Mouse (Mus musculus) heart, embryonic 15.5 days (tissue): ENCODE measurements at regions not wholly inside any gene's neighbourhood (a gene's known extent, or its start where the extent isn't known, plus 50 kb on each side); places are given as distances from the start of the nearest gene placed in this dataset.
"Not testable (repeated sequence)": the region's sequence is repeated elsewhere in the genome, so short reads cannot be mapped to it uniquely, and the experiment has no call there.

Experiments
- ATAC-seq: fragments of 200-750 bp; cut with Nextera tagmentation; replicated peaks from 2 replicates; pipeline ENCODE4 v1.8.0; 2017; ENCODE audit warnings: low read depth, moderate TSS enrichment; ENCODE audit not compliant: insufficient number of reproducible peaks, insufficient read depth, low FRiP score
- H3K27ac ChIP-seq: fragments of 300-500 bp; sonication (generic); 2 replicates; pipeline ENCODE4 v1.5.1; 2015; ENCODE audit warnings: mild to moderate bottlenecking, inconsistent platforms
- H3K27me3 ChIP-seq: fragments of 300-500 bp; sonication (generic); 2 replicates; pipeline ENCODE4 v1.6.1; 2015; ENCODE audit warnings: inconsistent platforms
- H3K36me3 ChIP-seq: fragments of 300-500 bp; sonication (generic); 2 replicates; pipeline ENCODE4 v1.6.1; 2015; ENCODE audit warnings: mild to moderate bottlenecking, inconsistent platforms
- H3K4me1 ChIP-seq: fragments of 300-500 bp; sonication (generic); replicated peaks from 2 replicates; pipeline ENCODE4 v1.6.1; 2015; ENCODE audit warnings: inconsistent platforms
- H3K4me2 ChIP-seq: fragments of 300-500 bp; sonication (generic); 2 replicates; pipeline ENCODE4 v1.6.1; 2015; ENCODE audit warnings: inconsistent platforms, mild to moderate bottlenecking, moderate library complexity
- H3K4me3 ChIP-seq: fragments of 300-500 bp; sonication (generic); 2 replicates; pipeline ENCODE4 v1.5.1; 2015; ENCODE audit warnings: mild to moderate bottlenecking, inconsistent platforms
- H3K9ac ChIP-seq: fragments of 300-500 bp; sonication (generic); 2 replicates; pipeline ENCODE4 v1.6.1; 2015; ENCODE audit warnings: mild to moderate bottlenecking, inconsistent platforms
- H3K9me3 ChIP-seq: fragments of 300-500 bp; sonication (generic); replicated peaks from 2 replicates; pipeline ENCODE4 v1.6.1; 2016; ENCODE audit warnings: inconsistent platforms
- WGBS: fragments of 180-500 bp; shearing (Covaris S2); methylation state at CpG from one replicate; pipeline ENCODE4 v1.1.7; 2015; ENCODE audit warnings: mixed read lengths; 5-methylcytosine and 5-hydroxymethylcytosine counted together

- Histone ChIP-seq H3K9me3 (no peaks in the 10 kb centered on the region), H3K4me2 (no peak overlapping the region), H3K27me3 (no peaks in the 10 kb centered on the region), H3K4me3 (no peak overlapping the region), H3K27ac (peak overlapping the region; percentile 84), H3K4me1 (peaks cover 74% of the 10 kb centered on the region), H3K36me3 (no peaks in the 10 kb centered on the region), H3K9ac (peak overlapping the region; percentile 31; the same call in 1 of the 2 replicates)
- no peak; the same call in 1 of the 2 replicates for ATAC-seq
- WGBS: 48% methylated on average over 11 of the region's 11 CpGs
These were observed 124.1 kb downstream of the Zfp36l1 start for GRCm38 (mm10) chr12:79988401-79989358.

GRCm38 (mm10) chr12:79986241-79986976, 126.4 kb downstream of the Zfp36l1 start:
- WGBS: 18% methylated on average over 9 of the region's 9 CpGs
- Histone ChIP-seq H3K4me1 (peaks cover 73% of the 10 kb centered on the region), H3K27me3 (no peaks in the 10 kb centered on the region), H3K36me3 (no peaks in the 10 kb centered on the region), H3K27ac (peak overlapping the region; percentile 84), H3K9me3 (no peaks in the 10 kb centered on the region), H3K4me3 (no peak overlapping the region), H3K9ac (no peak overlapping the region; the same call in 1 of the 2 replicates), H3K4me2 (0 out of 2 replicates have a peak overlapping the region, but pooled peaks have one; percentile 5)
- ATAC-seq: no peak

- WGBS: 43% methylated on average over 5 of the region's 5 CpGs
- Histone ChIP-seq H3K4me2 (no peak overlapping the region), H3K4me1 (peaks cover 65% of the 10 kb centered on the region)
These were observed 127.6 kb downstream of the Zfp36l1 start for GRCm38 (mm10) chr12:79984985-79985747.

GRCm38 (mm10) chr12:79984025-79984790, 128.6 kb downstream of the Zfp36l1 start:
- H3K27me3 ChIP-seq: no peaks in the 10 kb centered on the region
- H3K9ac ChIP-seq: no peak overlapping the region
- no peaks in the 10 kb centered on the region for H3K9me3 ChIP-seq
- no peak overlapping the region for H3K4me2 ChIP-seq
- H3K36me3 ChIP-seq: no peaks in the 10 kb centered on the region
- WGBS: 52% methylated on average over 10 of the region's 10 CpGs
- peaks cover 55% of the 10 kb centered on the region for H3K4me1 ChIP-seq
- ATAC-seq: no peak
- peak overlapping the region; percentile 67 for H3K27ac ChIP-seq
- H3K4me3 ChIP-seq: no peak overlapping the region

More at GRCm38 (mm10) chr12:79984985-79985747, 127.6 kb downstream of the Zfp36l1 start:
- Histone ChIP-seq H3K27me3 (no peaks in the 10 kb centered on the region), H3K27ac (peak overlapping the region; percentile 67), H3K4me3 (no peak overlapping the region), H3K9ac (no peak overlapping the region), H3K9me3 (no peaks in the 10 kb centered on the region), H3K36me3 (no peaks in the 10 kb centered on the region)
- ATAC-seq: no peak; the same call in 1 of the 2 replicates

GRCm38 (mm10) chr12:79983232-79983631, 129.6 kb downstream of the Zfp36l1 start:
- H3K4me2 ChIP-seq: no peak overlapping the region
- no peaks in the 10 kb centered on the region for H3K36me3 ChIP-seq
- ATAC-seq: no peak
- WGBS: 47% methylated on average over 6 of the region's 6 CpGs
- no peaks in the 10 kb centered on the region for H3K27me3 ChIP-seq
- no peak overlapping the region for H3K9ac ChIP-seq
- peaks cover 45% of the 10 kb centered on the region for H3K4me1 ChIP-seq
- no peak overlapping the region for H3K4me3 ChIP-seq
- H3K9me3 ChIP-seq: no peaks in the 10 kb centered on the region
- H3K27ac ChIP-seq: peak overlapping the region; percentile 67

GRCm38 (mm10) chr12:79982497-79982896, 130.3 kb downstream of the Zfp36l1 start:
- peaks cover 42% of the 10 kb centered on the region for H3K4me1 ChIP-seq
- WGBS: 84% methylated on average over 1 of the region's 1 CpGs
- H3K36me3 ChIP-seq, ATAC-seq, H3K4me2 ChIP-seq, H3K4me3 ChIP-seq, H3K27me3 ChIP-seq, H3K9me3 ChIP-seq, H3K9ac ChIP-seq, H3K27ac ChIP-seq: not testable (repeated sequence)

- no peak overlapping the region for H3K4me2 ChIP-seq
- no peaks in the 10 kb centered on the region for H3K9me3 ChIP-seq
- no peaks in the 10 kb centered on the region for H3K36me3 ChIP-seq
- H3K4me3 ChIP-seq: no peak overlapping the region
- 58% methylated on average over 4 of the region's 4 CpGs for WGBS
- H3K27me3 ChIP-seq: no peaks in the 10 kb centered on the region
- no peak for ATAC-seq
- peak overlapping the region; percentile 31 for H3K27ac ChIP-seq
- H3K4me1 ChIP-seq: peaks cover 30% of the 10 kb centered on the region
- no peak overlapping the region for H3K9ac ChIP-seq
These were observed 132.1 kb downstream of the Zfp36l1 start for GRCm38 (mm10) chr12:79980711-79981110.

- Histone ChIP-seq H3K4me2 (no peak overlapping the region), H3K36me3 (no peaks in the 10 kb centered on the region), H3K9ac (no peak overlapping the region), H3K4me1 (peaks cover 26% of the 10 kb centered on the region), H3K4me3 (no peak overlapping the region), H3K27me3 (no peaks in the 10 kb centered on the region), H3K9me3 (no peaks in the 10 kb centered on the region), H3K27ac (no peak overlapping the region)
- ATAC-seq: no peak
- 96% methylated on average over 3 of the region's 3 CpGs for WGBS
These were observed 135.7 kb downstream of the Zfp36l1 start for GRCm38 (mm10) chr12:79977136-79977535.

- Histone ChIP-seq H3K4me3 (no peak overlapping the region), H3K9ac (no peak overlapping the region), H3K27ac (peak overlapping the region; percentile 65), H3K4me2 (no peak overlapping the region), H3K36me3 (no peaks in the 10 kb centered on the region), H3K27me3 (no peaks in the 10 kb centered on the region), H3K4me1 (peaks cover 34% of the 10 kb centered on the region), H3K9me3 (no peaks in the 10 kb centered on the region)
- peak; percentile 29; the same call in 1 of the 2 replicates for ATAC-seq
- WGBS: 43% methylated on average over 9 of the region's 9 CpGs
These were observed 137.2 kb downstream of the Zfp36l1 start for GRCm38 (mm10) chr12:79975466-79976239.

- 67% methylated on average over 6 of the region's 6 CpGs for WGBS
- H3K27ac ChIP-seq: peak overlapping the region; percentile 65
- H3K4me2 ChIP-seq: no peak overlapping the region
- H3K9ac ChIP-seq: no peak overlapping the region
- H3K4me1 ChIP-seq: peaks cover 40% of the 10 kb centered on the region
- no peaks in the 10 kb centered on the region for H3K27me3 ChIP-seq
- H3K9me3 ChIP-seq: no peaks in the 10 kb centered on the region
- no peak overlapping the region for H3K4me3 ChIP-seq
- ATAC-seq: no peak
- H3K36me3 ChIP-seq: no peaks in the 10 kb centered on the region
These were observed 137.8 kb downstream of the Zfp36l1 start for GRCm38 (mm10) chr12:79975050-79975449.
